27 mouse cellular contexts compared by ENCODE assay signal in genomic region chr14:86101497-86101896, GRCm38 (mm10).
DNase-seq lines count a peak whose midpoint lies in the region; ATAC-seq and TF ChIP-seq lines count a peak whose summit lies in the region.
"Had no signal": no experiment of that assay in that cellular context is flagged by ENCODE, and none has a peak within 500 bp of the region (broad histone marks: within the 10 kb centered on the region; RNA-seq: fewer than 3 reads in every experiment).

No protein-coding gene starts in this region.

- H3K36me3 ChIP-seq in lung, embryonic 15.5 days, result no peaks in the 10 kb centered on the region
- no peaks in the 10 kb centered on the region for H3K36me3 ChIP-seq in stomach, embryonic 14.5 days (ENCODE audit: control insufficient read depth, insufficient read depth, low read length)
- H3K36me3 ChIP-seq in stomach, postnatal 0 days (ENCODE audit: control insufficient read depth, insufficient read depth, low read length), result no peaks in the 10 kb centered on the region
- H3K36me3 ChIP-seq: embryonic facial prominence, embryonic 15.5 days; forebrain, embryonic 12.5 days; forebrain, embryonic 15.5 days; heart, embryonic 12.5 days; heart, embryonic 15.5 days; hindbrain, embryonic 10.5 days; hindbrain, embryonic 13.5 days had no signal

- no peak overlapping the region for H3K9ac ChIP-seq in lung, embryonic 15.5 days
- H3K9ac ChIP-seq in stomach, embryonic 14.5 days (replicated peaks; ENCODE audit: low read depth, low read length), result no peak overlapping the region
- no peak overlapping the region for H3K9ac ChIP-seq in stomach, postnatal 0 days (ENCODE audit: low read length)
- H3K9ac ChIP-seq: embryonic facial prominence, embryonic 15.5 days; forebrain, embryonic 12.5 days; forebrain, embryonic 15.5 days; heart, embryonic 12.5 days; heart, embryonic 15.5 days; hindbrain, embryonic 13.5 days had no signal

- H3K9me3 ChIP-seq in lung, embryonic 15.5 days, result no peaks in the 10 kb centered on the region
- H3K9me3 ChIP-seq in stomach, embryonic 14.5 days (ENCODE audit: control insufficient read depth, low read depth, low read length), result no peaks in the 10 kb centered on the region
- H3K9me3 ChIP-seq in stomach, postnatal 0 days (ENCODE audit: control insufficient read depth, low read length), result no peaks in the 10 kb centered on the region
- H3K9me3 ChIP-seq: embryonic facial prominence, embryonic 15.5 days; forebrain, embryonic 12.5 days; forebrain, embryonic 15.5 days; heart, embryonic 12.5 days; heart, embryonic 15.5 days; hindbrain, embryonic 10.5 days; hindbrain, embryonic 13.5 days had no signal

- H3K4me3 ChIP-seq in lung, embryonic 15.5 days, result no peak overlapping the region
- H3K4me3 ChIP-seq in lung, adult 2 months (replicated peaks; ENCODE audit: extremely low read depth, low read depth, low read length), result no peak overlapping the region
- no peak overlapping the region for H3K4me3 ChIP-seq in stomach, embryonic 14.5 days (ENCODE audit: low read depth, low read length)
- no peak overlapping the region for H3K4me3 ChIP-seq in stomach, postnatal 0 days (ENCODE audit: low read depth, low read length)
- H3K4me3 ChIP-seq: embryonic facial prominence, embryonic 15.5 days; erythroblast, embryonic 14.5 days; forebrain, embryonic 12.5 days; forebrain, embryonic 15.5 days; heart, embryonic 12.5 days; heart, embryonic 15.5 days; hindbrain, embryonic 10.5 days; hindbrain, embryonic 13.5 days had no signal

- DNase-seq in lung, adult 2 months, result no peak
- no peak for DNase-seq in stomach, postnatal 0 days (ENCODE audit: low spot score)
- peak; percentile 46 for DNase-seq in lung, postnatal 36 days
- no peak for DNase-seq in cerebellum, postnatal 10 days
- DNase-seq: adrenal gland, adult 2 months; adrenal gland, postnatal 14 days; cerebellum, adult 11 months; cerebellum, adult 2 months; cerebellum, adult 9-11 months; cerebellum, postnatal 36 days; embryo, embryonic 11 days; gastrocnemius, postnatal 25 days; heart, adult 18-20 months; heart, postnatal 10 days; heart, postnatal 36 days had no signal

- no peak for TF ChIP-seq CTCF in lung, adult 2 months (IDR thresholded peaks at IDR 0.05; ENCODE audit: insufficient read depth, low read length)
- no peak for TF ChIP-seq CTCF in stomach, postnatal 0 days (IDR thresholded peaks at IDR 0.05; ENCODE audit: low read depth)

- ATAC-seq in lung, embryonic 15.5 days (ENCODE audit: borderline replicate concordance, extremely low read depth, low FRiP score, low TSS enrichment), result peak; percentile 91
- peak; percentile 37; the same call in 1 of the 2 replicates for ATAC-seq in stomach, embryonic 14.5 days (ENCODE audit: insufficient number of reproducible peaks, insufficient read depth, low FRiP score, low read depth)
- no peak for ATAC-seq in stomach, postnatal 0 days (ENCODE audit: low FRiP score, low TSS enrichment)
- ATAC-seq: CD4-positive, CD25-positive, alpha-beta regulatory T cell, adult 4 months; forebrain, embryonic 15.5 days; hindbrain, embryonic 16.5 days had no signal

- H3K27ac ChIP-seq in lung, embryonic 15.5 days, result no peak overlapping the region
- no peak overlapping the region for H3K27ac ChIP-seq in stomach, embryonic 14.5 days (ENCODE audit: low read length)
- no peak overlapping the region for H3K27ac ChIP-seq in stomach, postnatal 0 days (replicated peaks)
- H3K27ac ChIP-seq: embryonic facial prominence, embryonic 15.5 days; forebrain, embryonic 12.5 days; forebrain, embryonic 15.5 days; heart, embryonic 15.5 days; hindbrain, embryonic 10.5 days; hindbrain, embryonic 13.5 days had no signal

- TF ChIP-seq POLR2A in lung, adult 2 months (IDR thresholded peaks at IDR 0.05; ENCODE audit: borderline replicate concordance, extremely low read depth, low read depth, low read length), result no peak

- 12% methylated on average over 1 of the region's 1 CpGs for WGBS in lung, embryonic 15.5 days
- WGBS in lung, adult 2 months, result 24% methylated on average over 1 of the region's 1 CpGs
- WGBS in stomach, embryonic 14.5 days, result 17% methylated on average over 1 of the region's 1 CpGs
- 18% methylated on average over 1 of the region's 1 CpGs for WGBS in stomach, postnatal 0 days

- no peak overlapping the region for H3K4me2 ChIP-seq in lung, embryonic 15.5 days
- H3K4me2 ChIP-seq in stomach, embryonic 14.5 days (replicated peaks; ENCODE audit: low read depth, low read length), result no peak overlapping the region
- no peak overlapping the region for H3K4me2 ChIP-seq in stomach, postnatal 0 days (replicated peaks; ENCODE audit: low read depth)
- H3K4me2 ChIP-seq: embryonic facial prominence, embryonic 15.5 days; forebrain, embryonic 12.5 days; forebrain, embryonic 15.5 days; heart, embryonic 12.5 days; heart, embryonic 15.5 days; hindbrain, embryonic 13.5 days had no signal

- H3K27me3 ChIP-seq in lung, embryonic 15.5 days, result no peaks in the 10 kb centered on the region
- H3K27me3 ChIP-seq in stomach, embryonic 14.5 days (ENCODE audit: control insufficient read depth, insufficient read depth, low read length), result no peaks in the 10 kb centered on the region
- no peaks in the 10 kb centered on the region for H3K27me3 ChIP-seq in stomach, postnatal 0 days (ENCODE audit: control insufficient read depth, insufficient read depth, low read length)
- H3K27me3 ChIP-seq: embryonic facial prominence, embryonic 15.5 days; forebrain, embryonic 12.5 days; forebrain, embryonic 15.5 days; heart, embryonic 12.5 days; heart, embryonic 15.5 days; hindbrain, embryonic 13.5 days had no signal

- TF ChIP-seq EP300 in stomach, postnatal 0 days (optimal IDR thresholded peaks at IDR 0.05), result no peak

- H3K4me1 ChIP-seq in lung, embryonic 15.5 days, result 0 out of 2 replicates have a peak, but pooled peaks cover 2% of the 10 kb centered on the region
- H3K4me1 ChIP-seq in lung, adult 2 months (ENCODE audit: control insufficient read depth, insufficient read depth, low read length), result peaks cover 3% of the 10 kb centered on the region
- H3K4me1 ChIP-seq in stomach, embryonic 14.5 days (ENCODE audit: control insufficient read depth, insufficient read depth, low read length), result no peaks in the 10 kb centered on the region
- no peaks in the 10 kb centered on the region for H3K4me1 ChIP-seq in stomach, postnatal 0 days (replicated peaks; ENCODE audit: control insufficient read depth, insufficient read depth)
- H3K4me1 ChIP-seq: embryonic facial prominence, embryonic 15.5 days; forebrain, embryonic 12.5 days; forebrain, embryonic 15.5 days; heart, embryonic 12.5 days; heart, embryonic 15.5 days; hindbrain, embryonic 10.5 days; hindbrain, embryonic 13.5 days had no signal
